Mouse (Mus musculus): ENCODE results near the gene Ipo11. TPM values are rescaled to one million over a fixed set of nuclear protein-coding genes. Genes with fewer than 3 reads are reported as not detected.
"Not testable (repeated sequence)": the region's sequence is repeated elsewhere in the genome, so short reads cannot be mapped to it uniquely, and the experiment has no call there.

Gene Ipo11
- total RNA-seq (2021), result 10 to 100 TPM; 19.5 to 21.7 TPM
- long read RNA-seq, experiment 1, full-length matches to known transcripts, result 15 of 38 reads
- long read RNA-seq, experiment 1, partial matches to known transcripts, result 19 of 38 reads
- long read RNA-seq, experiment 1, other reads (novel, unspliced or antisense), result 4 of 38 reads
- long read RNA-seq, experiment 2, full-length matches to known transcripts, result 14 of 30 reads
- long read RNA-seq, experiment 2, partial matches to known transcripts, result 11 of 30 reads
- long read RNA-seq, experiment 2, other reads (novel, unspliced or antisense), result 5 of 30 reads

- peak; percentile 88 to 94 for DNase-seq
- intact Hi-C loops (cut with DNase I), result no loop called here
Observed at GRCm38 (mm10) chr13:106936256-106937137, at the start of gene Ipo11. Gene Ipo11, minus strand, starts transcription at chr13:106936958.

- intact Hi-C loops (cut with DNase I), result no loop called here
- no peak for DNase-seq
Observed at GRCm38 (mm10) chr13:106961496-106961895, 24.7 kb upstream of the Ipo11 start.

GRCm38 (mm10) chr13:106960557-106960956, 23.8 kb upstream of the Ipo11 start:
- DNase-seq, result no peak
- intact Hi-C loops (cut with DNase I), result no loop called here

- intact Hi-C loops (cut with DNase I), result no loop called here
- no peak for DNase-seq
Observed at GRCm38 (mm10) chr13:106958286-106958685, 21.5 kb upstream of the Ipo11 start.

GRCm38 (mm10) chr13:106957554-106957953, 20.8 kb upstream of the Ipo11 start:
- no peak for DNase-seq
- intact Hi-C loops (cut with DNase I), result no loop called here

- intact Hi-C loops (cut with DNase I), result no loop called here
- no peak for DNase-seq
Observed at GRCm38 (mm10) chr13:106954880-106955279, 18.1 kb upstream of the Ipo11 start.

- intact Hi-C loops (cut with DNase I), result loop anchor here (10.0 kb wide), 1 partner anchor 157 kb away; no protein-coding TSS in a partner anchor
Observed at GRCm38 (mm10) chr13:106947583-106947982, 10.8 kb upstream of the Ipo11 start.

GRCm38 (mm10) chr13:106946594-106947540, 10.1 kb upstream of the Ipo11 start, which contains the start of gene Dimt1:
Gene Dimt1, plus strand, starts transcription at chr13:106947127.
- intact Hi-C loops (cut with DNase I), result loop anchor here (10.0 kb wide), 1 partner anchor 158 kb away; no protein-coding TSS in a partner anchor
- peak; percentile 93 to 95 for DNase-seq

More at GRCm38 (mm10) chr13:106947583-106947982, 10.8 kb upstream of the Ipo11 start:
- DNase-seq, result no peak

GRCm38 (mm10) chr13:106945518-106945917, 8.8 kb upstream of the Ipo11 start:
- intact Hi-C loops (cut with DNase I), result loop anchor here (10.0 kb wide), 1 partner anchor 159 kb away; no protein-coding TSS in a partner anchor
- DNase-seq, result no peak

- DNase-seq, result no peak
- intact Hi-C loops (cut with DNase I), result loop anchor here (10.0 kb wide), 1 partner anchor 162 kb away; no protein-coding TSS in a partner anchor
Observed at GRCm38 (mm10) chr13:106942721-106943120, 6.0 kb upstream of the Ipo11 start.

- intact Hi-C loops (cut with DNase I), result loop anchor here (10.0 kb wide), 1 partner anchor 163 kb away; no protein-coding TSS in a partner anchor
- DNase-seq, result no peak
Observed at GRCm38 (mm10) chr13:106941211-106941976, 4.6 kb upstream of the Ipo11 start.

- intact Hi-C loops (cut with DNase I), result no loop called here
Observed at GRCm38 (mm10) chr13:106937138-106937472, 347 bp upstream of the Ipo11 start.

GRCm38 (mm10) chr13:106935871-106936255, 895 bp downstream of the Ipo11 start:
- intact Hi-C loops (cut with DNase I), result no loop called here

More at GRCm38 (mm10) chr13:106937138-106937472, 347 bp upstream of the Ipo11 start:
- no peak for DNase-seq

GRCm38 (mm10) chr13:106929201-106929600, 7.6 kb downstream of the Ipo11 start:
- intact Hi-C loops (cut with DNase I), result no loop called here
- peak; percentile 20 to 28 for DNase-seq

More at GRCm38 (mm10) chr13:106935871-106936255, 895 bp downstream of the Ipo11 start:
- DNase-seq, result no peak

GRCm38 (mm10) chr13:106928296-106928695, 8.5 kb downstream of the Ipo11 start:
- DNase-seq, result no peak
- intact Hi-C loops (cut with DNase I), result no loop called here

GRCm38 (mm10) chr13:106925921-106926320, 10.8 kb downstream of the Ipo11 start:
- intact Hi-C loops (cut with DNase I); DNase-seq: not testable (repeated sequence)

- DNase-seq, result peak in 1 of 2 experiments; percentile 16
- intact Hi-C loops (cut with DNase I), result loop anchor here (5.0 kb wide), 2 partner anchors 196 to 1476 kb away; partner anchors contain the start of gene Htr1a
Observed at GRCm38 (mm10) chr13:106918322-106919050, 18.3 kb downstream of the Ipo11 start.

- no peak for DNase-seq
- intact Hi-C loops (cut with DNase I), result no loop called here
Observed at GRCm38 (mm10) chr13:106913125-106913736, 23.5 kb downstream of the Ipo11 start.

Data from heart, postnatal 14 days (tissue).